Mouse (Mus musculus): ENCODE results near the gene Capn11. TPM values are rescaled to one million over a fixed set of nuclear protein-coding genes. Genes with fewer than 3 reads are reported as not detected.

Gene Capn11
- polyA plus RNA-seq, 1 experiment from 2014 or later: 0.57 TPM

DNA sequence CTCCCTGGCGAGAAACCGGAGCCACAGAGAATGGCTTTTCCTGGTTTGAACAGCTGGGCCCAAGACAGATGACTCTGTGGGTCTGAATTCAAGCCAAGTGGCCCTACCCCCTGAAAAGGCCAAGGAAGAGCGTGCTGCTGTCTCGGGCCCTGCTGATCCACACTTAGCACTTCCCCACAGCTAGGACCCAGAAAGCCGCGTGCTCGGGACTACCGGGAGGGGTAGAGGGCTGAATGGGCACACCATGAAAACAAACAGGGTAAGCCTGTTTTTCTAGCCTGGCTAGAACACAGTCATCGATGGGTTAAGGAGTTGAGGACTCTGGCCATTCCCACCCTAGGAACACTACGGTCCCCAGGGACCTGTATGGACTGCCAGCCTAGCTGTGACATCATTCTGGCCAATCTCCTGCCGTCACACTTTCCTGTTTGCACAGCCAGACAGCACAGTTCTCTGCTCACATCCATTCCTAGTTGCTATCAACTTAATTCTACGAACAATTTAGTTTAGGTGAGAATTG lies 78.1 kb downstream of the Capn11 start:
- Histone ChIP-seq H3K9me3 (ENCODE audit: control insufficient read depth, low read length) (no peaks in the 10 kb centered on the region), H3K36me3 (ENCODE audit: control insufficient read depth, insufficient read depth, low read length) (no peaks in the 10 kb centered on the region), H3K27ac (ENCODE audit: low read depth, low read length) (no peak overlapping the region), H3K27me3 (ENCODE audit: control insufficient read depth, insufficient read depth, low read length) (no peaks in the 10 kb centered on the region), H3K4me2 (ENCODE audit: low read depth) (no peak overlapping the region), H3K4me3 (ENCODE audit: low read depth, low read length) (no peak overlapping the region), H3K4me1 (ENCODE audit: control insufficient read depth, insufficient read depth, low read length) (peaks cover 8% of the 10 kb centered on the region; the same call in 1 of the 2 replicates), H3K9ac (ENCODE audit: low read length) (no peak overlapping the region)
- DNase-seq (ENCODE audit: low spot score) (no peak), ATAC-seq (ENCODE audit: insufficient read depth, low FRiP score, low TSS enrichment) (no peak)
- 43% methylated on average over 12 of the region's 12 CpGs for WGBS

Other genes with a start within 250 kb of the Capn11 start
- 84.0 and 84.4 TPM in 2 replicates for gene Cdc5l, start 225.6 kb downstream of the Capn11 start, polyA plus RNA-seq (2014; fragmentation: Nextera tagmentation; extraction: Ambion mirVana)
- 0.48 and 0.51 TPM in 2 replicates for gene Spats1, start 183.9 kb downstream of the Capn11 start, polyA plus RNA-seq (2014; fragmentation: Nextera tagmentation; extraction: Ambion mirVana)
- gene Aars2, start 152.5 kb downstream of the Capn11 start, polyA plus RNA-seq (2014; fragmentation: Nextera tagmentation; extraction: Ambion mirVana): 18.6 and 19.0 TPM in 2 replicates
- 1.4 and 1.8 TPM in 2 replicates for gene Tcte1, start 135.9 kb downstream of the Capn11 start, polyA plus RNA-seq (2014; fragmentation: Nextera tagmentation; extraction: Ambion mirVana)
- gene Tmem151b, start 109.6 kb downstream of the Capn11 start, polyA plus RNA-seq (2014; fragmentation: Nextera tagmentation; extraction: Ambion mirVana): 6.2 and 6.8 TPM in 2 replicates
- 6.9 and 7.0 TPM in 2 replicates for gene Nfkbie, start 103.6 kb downstream of the Capn11 start, polyA plus RNA-seq (2014; fragmentation: Nextera tagmentation; extraction: Ambion mirVana)
- 101 and 106 TPM in 2 replicates for gene Slc35b2, start 95.5 kb downstream of the Capn11 start, polyA plus RNA-seq (2014; fragmentation: Nextera tagmentation; extraction: Ambion mirVana)
- 1,725 and 1,823 TPM in 2 replicates for gene Hsp90ab1, start 86.1 kb downstream of the Capn11 start, polyA plus RNA-seq (2014; fragmentation: Nextera tagmentation; extraction: Ambion mirVana)
- gene Slc29a1, start 59.7 kb downstream of the Capn11 start, polyA plus RNA-seq (2014; fragmentation: Nextera tagmentation; extraction: Ambion mirVana): 44.1 and 48.7 TPM in 2 replicates
- 4.8 and 5.3 TPM in 2 replicates for gene Mymx, start 57.2 kb downstream of the Capn11 start, polyA plus RNA-seq (2014; fragmentation: Nextera tagmentation; extraction: Ambion mirVana)
- gene Mrpl14, start 27.0 kb upstream of the Capn11 start, polyA plus RNA-seq (2014; fragmentation: Nextera tagmentation; extraction: Ambion mirVana): 102 and 108 TPM in 2 replicates
- 48.7 and 55.2 TPM in 2 replicates for gene Tmem63b, start 27.6 kb upstream of the Capn11 start, polyA plus RNA-seq (2014; fragmentation: Nextera tagmentation; extraction: Ambion mirVana)
- not detected in 2 replicates for gene 1600014C23Rik, start 74.5 kb upstream of the Capn11 start, polyA plus RNA-seq (2014; fragmentation: Nextera tagmentation; extraction: Ambion mirVana)